Mouse (Mus musculus) kidney, adult 2 months (tissue): ENCODE measurements around the gene Fgf11. TPM values are rescaled to one million over a fixed set of nuclear protein-coding genes. Genes with fewer than 3 reads are reported as not detected.

Source experiments
- DNase-seq: peaks from one replicate; pipeline ENCODE4 v3.0.0; 2021
- H3K27ac ChIP-seq: fragments of 200-500 bp; 2 replicates; pipeline ENCODE4 v1.5.1; 2012; ENCODE audit warnings: low read depth, low read length, control low read depth, inconsistent platforms; ENCODE audit not compliant: insufficient read depth
- H3K27me3 ChIP-seq: fragments of 200-500 bp; replicated peaks from 2 replicates; pipeline ENCODE4 v1.6.1; 2012; ENCODE audit warnings: mild to moderate bottlenecking, moderate library complexity, low read length, inconsistent platforms; ENCODE audit not compliant: control insufficient read depth, insufficient read depth
- H3K36me3 ChIP-seq: fragments of 200-500 bp; 2 replicates; pipeline ENCODE4 v1.6.1; 2012; ENCODE audit warnings: mild to moderate bottlenecking, moderate library complexity, low read length, inconsistent platforms; ENCODE audit not compliant: control insufficient read depth, insufficient read depth
- H3K4me1 ChIP-seq: fragments of 200-500 bp; 2 replicates; pipeline ENCODE4 v1.6.1; 2011; ENCODE audit warnings: low read length; ENCODE audit not compliant: control insufficient read depth, insufficient read depth
- H3K4me3 ChIP-seq: fragments of 200-500 bp; 2 replicates; pipeline ENCODE4 v1.5.1; 2011; ENCODE audit warnings: mild to moderate bottlenecking, low read depth, low read length, control low read depth; ENCODE audit not compliant: insufficient read depth
- CTCF ChIP-seq: fragments of 200-500 bp; conservative IDR thresholded peaks from 2 replicates; pipeline ENCODE4 v1.5.1; 2011; ENCODE audit warnings: low read depth, mild to moderate bottlenecking, control low read depth, low read length, moderate library complexity, mixed read lengths; ENCODE audit not compliant: insufficient read depth, insufficient read length
- POLR2A ChIP-seq: fragments of 200-500 bp; IDR thresholded peaks from one replicate; pipeline ENCODE4 v1.6.1; 2011; ENCODE audit warnings: low read depth, low read length, control low read depth
- WGBS: fragments of 180-500 bp; shearing (Covaris S2); methylation state at CpG from one replicate; pipeline ENCODE4 v1.1.7; 2018; 5-methylcytosine and 5-hydroxymethylcytosine counted together
- polyA plus RNA-seq: library from polyadenylated mRNA; depleted of rRNA; stranded (reverse); fragments of >200 nt; gene quantifications from 2 replicates; pipeline ENCODE4 v1.2.3, GENCODE M21; 2012

Fgf11 gene
- polyA plus RNA-seq, 1 experiment, result 2.6 TPM

DNA sequence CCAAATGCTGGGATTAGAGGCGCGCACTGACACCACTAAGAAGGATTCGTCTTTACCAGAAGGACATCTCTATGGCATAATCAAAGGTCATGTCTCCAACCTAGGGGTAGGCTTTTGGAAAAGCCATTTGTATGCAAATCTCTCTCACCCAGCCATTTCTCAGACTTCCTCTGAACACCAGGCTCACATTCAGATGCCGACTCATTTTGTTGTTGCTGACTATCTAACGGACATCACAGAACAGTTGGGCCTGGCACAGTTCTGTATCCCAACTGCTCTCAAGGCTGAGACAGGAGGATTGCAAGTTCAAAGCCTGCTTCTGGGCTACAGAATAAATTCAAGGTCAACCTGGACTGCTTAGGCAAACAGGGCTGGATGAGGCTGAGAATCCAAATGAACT, 14.4 kb downstream of the Fgf11 start:
- WGBS, result 86% methylated on average over 5 of the region's 5 CpGs
- Histone ChIP-seq H3K27me3 (no peaks in the 10 kb centered on the region), H3K4me3 (no peak overlapping the region), H3K36me3 (no peaks in the 10 kb centered on the region), H3K4me1 (peaks cover 5% of the 10 kb centered on the region; the same call in 1 of the 2 replicates), H3K27ac (no peak overlapping the region)
- TF ChIP-seq POLR2A, result no peak
- TF ChIP-seq CTCF, result no peak
- no peak for DNase-seq

DNA sequence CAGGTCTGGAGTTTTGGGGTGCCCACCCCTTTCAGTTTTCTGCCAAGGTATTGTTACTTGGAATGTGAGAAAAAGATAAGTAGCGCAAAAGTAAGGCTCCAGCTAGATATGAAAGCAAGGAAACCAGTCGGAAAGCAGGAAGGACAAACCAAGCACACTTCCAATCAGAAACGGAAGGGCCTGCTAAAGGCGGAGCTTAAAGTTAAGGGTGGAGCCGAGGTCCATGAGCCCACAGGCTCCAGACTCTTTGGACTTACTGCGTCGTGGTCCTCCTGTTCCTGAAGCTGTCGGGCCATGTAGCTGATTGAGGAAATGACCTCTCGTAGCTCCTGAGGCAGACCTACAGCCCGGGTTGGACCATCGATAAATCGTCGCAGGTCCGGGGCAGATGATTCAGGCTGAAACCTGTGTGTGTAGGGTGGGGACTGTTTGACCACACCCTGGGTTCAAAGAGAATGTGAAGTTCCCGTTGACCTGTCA, 16.8 kb downstream of the Fgf11 start:
- Histone ChIP-seq H3K27ac (no peak overlapping the region), H3K36me3 (no peaks in the 10 kb centered on the region), H3K4me1 (peaks cover 5% of the 10 kb centered on the region; the same call in 1 of the 2 replicates), H3K4me3 (peak overlapping the region; percentile 36; the same call in 1 of the 2 replicates), H3K27me3 (no peaks in the 10 kb centered on the region)
- TF ChIP-seq POLR2A (no peak), CTCF (no peak)
- peak; percentile 65 for DNase-seq
- WGBS, result 43% methylated on average over 15 of the region's 15 CpGs

DNA sequence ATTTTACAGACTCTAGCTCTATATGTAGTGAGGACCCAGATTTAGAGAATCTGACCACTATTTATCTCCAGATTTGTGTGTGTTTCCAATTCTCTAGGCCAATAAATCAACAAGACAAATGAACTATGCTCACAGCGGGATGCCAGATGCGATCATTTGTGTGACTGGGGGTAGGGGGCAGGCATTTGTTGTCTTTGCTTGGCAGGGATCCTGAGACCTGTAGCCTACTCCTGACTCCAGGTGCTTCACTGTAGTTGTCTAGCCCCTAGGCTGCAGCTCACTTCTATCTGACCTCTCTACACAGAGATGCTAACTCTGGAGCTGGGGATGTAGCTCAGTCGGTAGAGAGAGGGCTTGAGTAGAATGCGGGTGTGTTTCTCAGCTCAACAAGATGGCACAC, 19.8 kb downstream of the Fgf11 start:
- H3K27ac ChIP-seq, result no peak overlapping the region
- 39% methylated on average over 4 of the region's 4 CpGs for WGBS
- H3K27me3 ChIP-seq, result no peaks in the 10 kb centered on the region
- H3K4me3 ChIP-seq, result no peak overlapping the region
- DNase-seq, result no peak
- H3K36me3 ChIP-seq, result no peaks in the 10 kb centered on the region
- peaks cover 5% of the 10 kb centered on the region; the same call in 1 of the 2 replicates for H3K4me1 ChIP-seq
- no peak for TF ChIP-seq CTCF
- no peak for TF ChIP-seq POLR2A

DNA sequence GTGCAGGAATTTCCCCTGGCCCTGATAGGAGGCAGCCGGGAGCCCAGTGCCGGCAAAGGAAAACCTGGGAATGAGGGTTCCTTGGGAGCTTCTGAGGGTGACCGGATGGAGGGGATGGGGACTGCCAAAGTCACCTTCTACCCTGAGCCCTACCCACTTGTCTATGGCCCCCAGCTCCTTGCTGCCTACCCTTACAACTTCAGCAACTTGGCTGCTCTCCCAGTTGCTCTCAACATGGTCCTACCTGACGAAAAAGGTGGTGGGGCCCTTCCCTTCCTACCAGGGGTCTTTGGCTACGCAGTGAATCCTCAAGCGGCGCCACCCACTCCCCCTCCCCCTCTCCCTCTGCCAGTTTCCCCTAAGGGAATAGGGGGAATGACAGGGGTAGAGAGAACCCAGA, 22.7 kb downstream of the Fgf11 start:
- Histone ChIP-seq H3K4me3 (no peak overlapping the region), H3K36me3 (no peaks in the 10 kb centered on the region), H3K27me3 (no peaks in the 10 kb centered on the region), H3K4me1 (no peaks in the 10 kb centered on the region), H3K27ac (no peak overlapping the region)
- WGBS, result 58% methylated on average over 7 of the region's 7 CpGs
- TF ChIP-seq POLR2A (no peak), CTCF (no peak)
- no peak for DNase-seq

DNA sequence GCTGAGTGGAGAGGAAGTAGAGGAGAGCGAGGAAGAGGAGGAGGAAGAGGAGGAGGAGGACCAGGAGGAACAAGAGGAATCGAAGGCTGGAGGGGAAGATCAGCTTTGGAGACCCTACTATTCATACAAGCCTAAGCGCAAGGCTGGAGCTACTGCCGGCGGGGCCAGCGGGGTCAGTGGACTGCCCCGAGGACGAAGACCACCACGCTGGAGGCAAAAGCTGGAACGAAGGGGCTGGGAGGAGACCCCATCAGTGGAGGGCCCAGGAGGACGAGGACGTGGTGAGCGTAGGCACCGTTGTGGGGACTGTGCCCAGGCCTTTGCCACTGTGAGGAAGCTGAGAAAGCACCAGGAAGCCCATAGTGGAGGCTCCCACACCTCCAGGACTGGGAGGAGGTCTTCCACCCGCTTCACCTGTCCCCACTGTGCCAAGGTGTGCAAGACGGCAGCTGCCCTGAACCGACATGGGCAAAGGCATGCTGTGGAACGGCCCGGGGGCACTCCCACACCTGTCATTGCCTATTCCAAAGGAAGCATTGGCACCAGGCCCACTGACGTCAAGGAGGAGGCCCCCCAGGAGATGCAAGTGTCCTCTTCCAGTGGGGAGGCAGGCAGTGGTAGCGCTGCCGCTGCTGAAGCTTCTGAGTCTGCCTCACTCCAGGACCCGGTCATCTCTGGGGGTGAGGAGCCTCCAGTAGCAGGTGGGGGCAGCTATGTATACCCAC, 23.2 kb downstream of the Fgf11 start:
- Histone ChIP-seq H3K36me3 (no peaks in the 10 kb centered on the region), H3K27ac (no peak overlapping the region), H3K4me3 (no peak overlapping the region), H3K27me3 (no peaks in the 10 kb centered on the region), H3K4me1 (no peaks in the 10 kb centered on the region)
- 68% methylated on average over 23 of the region's 23 CpGs for WGBS
- TF ChIP-seq CTCF (no peak), POLR2A (no peak)
- no peak for DNase-seq

DNA sequence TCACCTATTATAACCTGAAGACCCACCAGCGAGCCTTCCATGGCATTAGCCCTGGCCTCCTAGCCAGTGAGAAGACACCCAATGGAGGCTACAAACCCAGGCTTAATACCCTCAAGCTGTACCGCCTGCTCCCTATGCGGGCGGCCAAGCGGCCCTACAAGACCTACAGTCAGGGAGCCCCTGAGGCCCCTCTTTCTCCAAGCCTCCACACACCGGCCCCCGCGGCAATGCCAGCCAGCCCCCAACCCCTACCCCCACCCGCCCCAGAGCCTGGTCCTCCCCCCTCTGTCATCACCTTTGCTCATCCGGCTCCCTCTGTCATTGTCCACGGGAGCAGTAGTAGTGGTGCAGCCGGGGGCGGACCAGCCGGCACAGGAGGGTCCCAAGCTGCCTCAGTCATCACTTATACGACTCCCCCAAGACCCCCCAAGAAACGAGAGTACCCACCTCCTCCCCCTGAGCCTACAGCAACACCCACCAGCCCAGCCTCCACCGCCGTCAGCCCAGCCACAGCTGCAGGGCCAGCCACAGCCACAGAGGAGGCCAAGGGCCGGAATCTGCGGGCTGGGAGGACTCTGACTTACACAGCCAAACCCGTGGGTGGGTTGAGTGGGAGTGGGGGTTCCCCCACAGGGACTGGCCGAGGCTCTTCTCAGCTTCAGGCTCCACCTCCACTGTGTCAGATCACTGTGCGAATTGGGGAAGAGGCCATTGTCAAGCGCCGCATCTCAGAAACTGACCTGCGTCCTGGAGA, 24.0 kb downstream of the Fgf11 start:
- Histone ChIP-seq H3K4me3 (no peak overlapping the region), H3K27me3 (no peaks in the 10 kb centered on the region), H3K27ac (no peak overlapping the region), H3K4me1 (no peaks in the 10 kb centered on the region), H3K36me3 (no peaks in the 10 kb centered on the region)
- no peak for DNase-seq
- 64% methylated on average over 26 of the region's 26 CpGs for WGBS
- TF ChIP-seq CTCF (no peak), POLR2A (no peak)

DNA sequence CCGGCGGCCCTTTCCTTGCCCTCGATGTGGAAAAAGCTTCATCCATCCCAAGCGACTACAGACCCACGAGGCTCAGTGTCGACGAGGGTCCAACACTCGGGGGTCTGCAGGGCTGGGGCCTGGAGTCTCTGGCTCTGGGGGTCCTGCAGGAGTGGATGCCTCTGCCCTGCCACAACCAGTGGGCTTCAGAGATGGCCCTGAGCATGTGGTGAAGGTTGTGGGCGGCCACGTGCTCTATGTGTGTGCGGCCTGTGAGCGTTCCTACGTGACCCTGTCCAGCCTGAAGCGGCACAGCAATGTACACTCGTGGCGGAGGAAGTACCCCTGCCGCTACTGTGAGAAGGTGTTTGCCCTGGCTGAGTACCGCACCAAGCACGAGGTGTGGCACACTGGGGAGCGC, 25.2 kb downstream of the Fgf11 start:
- no peak for DNase-seq
- no peak for TF ChIP-seq CTCF
- TF ChIP-seq POLR2A, result no peak
- Histone ChIP-seq H3K27ac (no peak overlapping the region), H3K4me1 (no peaks in the 10 kb centered on the region), H3K4me3 (no peak overlapping the region), H3K36me3 (no peaks in the 10 kb centered on the region), H3K27me3 (no peaks in the 10 kb centered on the region)
- WGBS, result 90% methylated on average over 20 of the region's 20 CpGs
